8 mouse cellular contexts compared by ENCODE assay signal in genomic region chr17:74341151-74341550, GRCm38 (mm10). TPM values are rescaled to one million over a fixed set of nuclear protein-coding genes. Genes with fewer than 3 reads are reported as not detected.
DNase-seq lines count a peak whose midpoint lies in the region; ATAC-seq lines count a peak whose summit lies in the region.

No protein-coding gene starts in this region.

- DNase-seq in cerebellum, adult 9-10 months, result no peak
- no peak for DNase-seq in spleen, postnatal 4 days (ENCODE audit: low spot score in 2 of 2)
- no peak for DNase-seq in frontal cortex, postnatal 25 days (ENCODE audit: low spot score in 2 of 2)

- no peak overlapping the region for H3K9ac ChIP-seq in intestine, embryonic 15.5 days
- no peak overlapping the region for H3K9ac ChIP-seq in intestine, embryonic 16.5 days (ENCODE audit: low read depth, low read length)
- H3K9ac ChIP-seq in embryonic facial prominence, embryonic 12.5 days, result 0 out of 2 replicates have a peak overlapping the region, but pooled peaks have one; percentile 9
- peak overlapping the region; percentile 63 for H3K9ac ChIP-seq in hindbrain, embryonic 13.5 days
- peak overlapping the region; percentile 7; the same call in 1 of the 2 replicates for H3K9ac ChIP-seq in midbrain, embryonic 15.5 days

- H3K36me3 ChIP-seq in intestine, embryonic 15.5 days, result no peaks in the 10 kb centered on the region
- H3K36me3 ChIP-seq in intestine, embryonic 16.5 days (ENCODE audit: control insufficient read depth, insufficient read depth, low read length), result no peaks in the 10 kb centered on the region
- H3K36me3 ChIP-seq in embryonic facial prominence, embryonic 12.5 days, result 0 out of 2 replicates have a peak, but pooled peaks cover 9% of the 10 kb centered on the region
- H3K36me3 ChIP-seq in hindbrain, embryonic 13.5 days, result peaks cover 5% of the 10 kb centered on the region; the same call in 1 of the 2 replicates
- H3K36me3 ChIP-seq in midbrain, embryonic 15.5 days (replicated peaks), result no peaks in the 10 kb centered on the region

- no peak for ATAC-seq in intestine, embryonic 15.5 days
- ATAC-seq in intestine, embryonic 16.5 days, result no peak
- no peak for ATAC-seq in embryonic facial prominence, embryonic 12.5 days (ENCODE audit: insufficient number of reproducible peaks, insufficient read depth, low FRiP score, low TSS enrichment)
- ATAC-seq in hindbrain, embryonic 13.5 days (ENCODE audit: low FRiP score), result no peak
- ATAC-seq in midbrain, embryonic 15.5 days (replicated peaks), result no peak

- peak overlapping the region; percentile 73 for H3K4me2 ChIP-seq in intestine, embryonic 15.5 days (replicated peaks)
- no peak overlapping the region for H3K4me2 ChIP-seq in intestine, embryonic 16.5 days (ENCODE audit: low read depth, low read length)
- H3K4me2 ChIP-seq in embryonic facial prominence, embryonic 12.5 days (replicated peaks), result peak overlapping the region; percentile 80
- peak overlapping the region; percentile 86 for H3K4me2 ChIP-seq in hindbrain, embryonic 13.5 days
- peak overlapping the region; percentile 55 for H3K4me2 ChIP-seq in midbrain, embryonic 15.5 days

- no peak overlapping the region for H3K4me3 ChIP-seq in intestine, embryonic 15.5 days (replicated peaks)
- no peak overlapping the region for H3K4me3 ChIP-seq in intestine, embryonic 16.5 days (ENCODE audit: low read length)
- peak overlapping the region; percentile 99; the same call in 1 of the 2 replicates for H3K4me3 ChIP-seq in embryonic facial prominence, embryonic 12.5 days
- H3K4me3 ChIP-seq in hindbrain, embryonic 13.5 days, result peak overlapping the region; percentile 97
- H3K4me3 ChIP-seq in midbrain, embryonic 15.5 days, result peak overlapping the region; percentile 100

- H3K27me3 ChIP-seq in intestine, embryonic 15.5 days (replicated peaks), result no peaks in the 10 kb centered on the region
- no peaks in the 10 kb centered on the region for H3K27me3 ChIP-seq in intestine, embryonic 16.5 days (replicated peaks; ENCODE audit: control insufficient read depth, insufficient read depth, low read length)
- H3K27me3 ChIP-seq in embryonic facial prominence, embryonic 12.5 days, result no peaks in the 10 kb centered on the region
- no peaks in the 10 kb centered on the region for H3K27me3 ChIP-seq in hindbrain, embryonic 13.5 days
- no peaks in the 10 kb centered on the region for H3K27me3 ChIP-seq in midbrain, embryonic 15.5 days (replicated peaks)

- H3K9me3 ChIP-seq in intestine, embryonic 15.5 days, result no peaks in the 10 kb centered on the region
- no peaks in the 10 kb centered on the region for H3K9me3 ChIP-seq in intestine, embryonic 16.5 days (ENCODE audit: control insufficient read depth, low read length)
- H3K9me3 ChIP-seq in embryonic facial prominence, embryonic 12.5 days, result no peaks in the 10 kb centered on the region
- no peaks in the 10 kb centered on the region for H3K9me3 ChIP-seq in hindbrain, embryonic 13.5 days
- no peaks in the 10 kb centered on the region for H3K9me3 ChIP-seq in midbrain, embryonic 15.5 days

- no peak overlapping the region for H3K27ac ChIP-seq in intestine, embryonic 15.5 days
- no peak overlapping the region for H3K27ac ChIP-seq in intestine, embryonic 16.5 days (ENCODE audit: low read length)
- H3K27ac ChIP-seq in embryonic facial prominence, embryonic 12.5 days, result no peak overlapping the region
- H3K27ac ChIP-seq in hindbrain, embryonic 13.5 days, result no peak overlapping the region
- H3K27ac ChIP-seq in midbrain, embryonic 15.5 days, result no peak overlapping the region

- 66% methylated on average over 5 of the region's 5 CpGs for WGBS in intestine, embryonic 15.5 days
- WGBS in intestine, embryonic 16.5 days, result 67% methylated on average over 5 of the region's 5 CpGs
- WGBS in embryonic facial prominence, embryonic 12.5 days, result 57% methylated on average over 5 of the region's 5 CpGs
- WGBS in hindbrain, embryonic 13.5 days, result 32% methylated on average over 5 of the region's 5 CpGs
- 30% methylated on average over 5 of the region's 5 CpGs for WGBS in midbrain, embryonic 15.5 days

- H3K4me1 ChIP-seq in intestine, embryonic 15.5 days (replicated peaks), result peaks cover 16% of the 10 kb centered on the region; the same call in 1 of the 2 replicates
- H3K4me1 ChIP-seq in intestine, embryonic 16.5 days (ENCODE audit: control insufficient read depth, insufficient read depth, low read length), result peaks cover 21% of the 10 kb centered on the region
- peaks cover 26% of the 10 kb centered on the region for H3K4me1 ChIP-seq in embryonic facial prominence, embryonic 12.5 days
- peaks cover 44% of the 10 kb centered on the region for H3K4me1 ChIP-seq in hindbrain, embryonic 13.5 days (replicated peaks)
- H3K4me1 ChIP-seq in midbrain, embryonic 15.5 days, result peaks cover 43% of the 10 kb centered on the region

RNA-seq across cellular contexts. Expression of gene Spast, which starts 2.4 kb away (rescaled TPM):
- 12.4 and 15.0 TPM in 2 replicates for polyA plus RNA-seq in intestine, embryonic 15.5 days (2015; fragmentation: Nextera tagmentation; extraction: Ambion mirVana)
- polyA plus RNA-seq in intestine, embryonic 16.5 days (2015; fragmentation: Nextera tagmentation; extraction: Ambion mirVana), result 8.5 and 8.8 TPM in 2 replicates
- 28.9 and 34.5 TPM in 2 replicates for polyA plus RNA-seq in embryonic facial prominence, embryonic 12.5 days (2016; fragmentation: Nextera tagmentation; extraction: Ambion mirVana)
- polyA plus RNA-seq in hindbrain, embryonic 13.5 days (2015; fragmentation: Nextera tagmentation; extraction: Ambion mirVana), result 25.9 and 27.1 TPM in 2 replicates
- 37.6 and 38.4 TPM in 2 replicates for polyA plus RNA-seq in midbrain, embryonic 15.5 days (2015; fragmentation: Nextera tagmentation; extraction: Ambion mirVana)

RNA-seq across cellular contexts. Expression of gene Dpy30, which starts 17.4 kb away (rescaled TPM):
- polyA plus RNA-seq in intestine, embryonic 15.5 days (2015; fragmentation: Nextera tagmentation; extraction: Ambion mirVana), result 257 and 282 TPM in 2 replicates
- polyA plus RNA-seq in intestine, embryonic 16.5 days (2015; fragmentation: Nextera tagmentation; extraction: Ambion mirVana), result 216 and 246 TPM in 2 replicates
- 233 and 238 TPM in 2 replicates for polyA plus RNA-seq in embryonic facial prominence, embryonic 12.5 days (2016; fragmentation: Nextera tagmentation; extraction: Ambion mirVana)
- 215 and 218 TPM in 2 replicates for polyA plus RNA-seq in hindbrain, embryonic 13.5 days (2015; fragmentation: Nextera tagmentation; extraction: Ambion mirVana)
- polyA plus RNA-seq in midbrain, embryonic 15.5 days (2015; fragmentation: Nextera tagmentation; extraction: Ambion mirVana), result 182 and 191 TPM in 2 replicates

RNA-seq across cellular contexts. Expression of gene Memo1, which starts 45.8 kb away (rescaled TPM):
- 73.1 and 75.9 TPM in 2 replicates for polyA plus RNA-seq in intestine, embryonic 15.5 days (2015; fragmentation: Nextera tagmentation; extraction: Ambion mirVana)
- polyA plus RNA-seq in intestine, embryonic 16.5 days (2015; fragmentation: Nextera tagmentation; extraction: Ambion mirVana), result 63.6 and 70.2 TPM in 2 replicates
- polyA plus RNA-seq in embryonic facial prominence, embryonic 12.5 days (2016; fragmentation: Nextera tagmentation; extraction: Ambion mirVana), result 77.9 and 83.7 TPM in 2 replicates
- polyA plus RNA-seq in hindbrain, embryonic 13.5 days (2015; fragmentation: Nextera tagmentation; extraction: Ambion mirVana), result 64.0 and 66.7 TPM in 2 replicates
- 51.3 and 57.8 TPM in 2 replicates for polyA plus RNA-seq in midbrain, embryonic 15.5 days (2015; fragmentation: Nextera tagmentation; extraction: Ambion mirVana)

RNA-seq across cellular contexts. Expression of gene Slc30a6, which starts 54.3 kb away (rescaled TPM):
- 39.7 and 41.2 TPM in 2 replicates for polyA plus RNA-seq in intestine, embryonic 15.5 days (2015; fragmentation: Nextera tagmentation; extraction: Ambion mirVana)
- polyA plus RNA-seq in intestine, embryonic 16.5 days (2015; fragmentation: Nextera tagmentation; extraction: Ambion mirVana), result 43.0 and 45.9 TPM in 2 replicates
- 36.8 and 38.0 TPM in 2 replicates for polyA plus RNA-seq in embryonic facial prominence, embryonic 12.5 days (2016; fragmentation: Nextera tagmentation; extraction: Ambion mirVana)
- polyA plus RNA-seq in hindbrain, embryonic 13.5 days (2015; fragmentation: Nextera tagmentation; extraction: Ambion mirVana), result 29.0 and 29.5 TPM in 2 replicates
- 32.3 and 33.0 TPM in 2 replicates for polyA plus RNA-seq in midbrain, embryonic 15.5 days (2015; fragmentation: Nextera tagmentation; extraction: Ambion mirVana)

Comparison
In these comparisons a context has a peak if more than half of its experiments do, and no peak if none do; other contexts are left out.
1. H3K4me3 ChIP-seq: peak in embryonic facial prominence, embryonic 12.5 days (single experiment), hindbrain, embryonic 13.5 days (single experiment) and midbrain, embryonic 15.5 days (single experiment); none in intestine, embryonic 15.5 days (single experiment) and intestine, embryonic 16.5 days (single experiment).
2. H3K9ac ChIP-seq: peak in embryonic facial prominence, embryonic 12.5 days (single experiment), hindbrain, embryonic 13.5 days (single experiment) and midbrain, embryonic 15.5 days (single experiment); none in intestine, embryonic 15.5 days (single experiment) and intestine, embryonic 16.5 days (single experiment).